Mouse (Mus musculus) ovary, postnatal 36 days (tissue): ENCODE measurements around the gene Rap2a.

Experiments used
- DNase-seq: peaks from one replicate; pipeline ENCODE4 v3.0.0; 2022; ENCODE audit warnings: low spot score, mixed read lengths

The Rap2a gene

GRCm38 (mm10) chr14:120500021-120500560 lies 21.8 kb downstream of the Rap2a start:
- DNase-seq: no peak

GRCm38 (mm10) chr14:120500791-120501190 lies 22.5 kb downstream of the Rap2a start:
- no peak for DNase-seq

- DNase-seq: no peak
Observed at GRCm38 (mm10) chr14:120503641-120504040, 25.4 kb downstream of the Rap2a start.

- DNase-seq: no peak
Observed at GRCm38 (mm10) chr14:120504423-120504822, 26.2 kb downstream of the Rap2a start.

- no peak for DNase-seq
Observed at GRCm38 (mm10) chr14:120504928-120505461, 26.8 kb downstream of the Rap2a start.

GRCm38 (mm10) chr14:120505918-120506317 lies 27.7 kb downstream of the Rap2a start:
- no peak for DNase-seq

GRCm38 (mm10) chr14:120507516-120507915 lies 29.3 kb downstream of the Rap2a start:
- no peak for DNase-seq

- no peak for DNase-seq
Observed at GRCm38 (mm10) chr14:120508566-120509365, 30.5 kb downstream of the Rap2a start.

- DNase-seq: no peak
Observed at GRCm38 (mm10) chr14:120509366-120509640, 31.1 kb downstream of the Rap2a start.

GRCm38 (mm10) chr14:120511821-120512220 lies 33.6 kb downstream of the Rap2a start:
- no peak for DNase-seq

- no peak for DNase-seq
Observed at GRCm38 (mm10) chr14:120514821-120515271, 36.6 kb downstream of the Rap2a start.

- DNase-seq: peak; percentile 23
Observed at GRCm38 (mm10) chr14:120515376-120515775, 37.1 kb downstream of the Rap2a start.

- DNase-seq: no peak
Observed at GRCm38 (mm10) chr14:120518706-120519105, 40.5 kb downstream of the Rap2a start.

GRCm38 (mm10) chr14:120519921-120520320 lies 41.7 kb downstream of the Rap2a start:
- no peak for DNase-seq

GRCm38 (mm10) chr14:120520843-120521242 lies 42.6 kb downstream of the Rap2a start:
- no peak for DNase-seq

GRCm38 (mm10) chr14:120523296-120523695 lies 45.1 kb downstream of the Rap2a start:
- no peak for DNase-seq

- no peak for DNase-seq
Observed at GRCm38 (mm10) chr14:120525644-120526043, 47.4 kb downstream of the Rap2a start.

- no peak for DNase-seq
Observed at GRCm38 (mm10) chr14:120533301-120533700, 55.1 kb downstream of the Rap2a start.

- DNase-seq: no peak
Observed at GRCm38 (mm10) chr14:120534841-120535271, 56.6 kb downstream of the Rap2a start.

- DNase-seq: no peak
Observed at GRCm38 (mm10) chr14:120535446-120535845, 57.2 kb downstream of the Rap2a start.

- no peak for DNase-seq
Observed at GRCm38 (mm10) chr14:120535924-120536323, 57.7 kb downstream of the Rap2a start.

- no peak for DNase-seq
Observed at GRCm38 (mm10) chr14:120539128-120539527, 60.9 kb downstream of the Rap2a start.

GRCm38 (mm10) chr14:120539626-120540025 lies 61.4 kb downstream of the Rap2a start:
- no peak for DNase-seq

GRCm38 (mm10) chr14:120542445-120542844 lies 64.2 kb downstream of the Rap2a start:
- no peak for DNase-seq
